Mouse (Mus musculus) hindbrain, embryonic 12.5 days (tissue): Measurements from ENCODE around the gene Tfdp2. TPM values are rescaled to one million over a fixed set of nuclear protein-coding genes. Genes with fewer than 3 reads are reported as not detected.

Experiments
- ATAC-seq: fragments of 200-750 bp; cut with Nextera tagmentation; 2 replicates; pipeline ENCODE4 v1.8.0; 2017; ENCODE audit warnings: moderate TSS enrichment; ENCODE audit not compliant: low FRiP score
- H3K27ac ChIP-seq: fragments of 300-500 bp; sonication (generic); 2 replicates; pipeline ENCODE4 v1.5.1; 2016; ENCODE audit warnings: mild to moderate bottlenecking
- H3K27me3 ChIP-seq: fragments of 300-500 bp; sonication (generic); 2 replicates; pipeline ENCODE4 v1.6.1; 2016; ENCODE audit warnings: mild to moderate bottlenecking
- H3K36me3 ChIP-seq: fragments of 300-500 bp; sonication (generic); 2 replicates; pipeline ENCODE4 v1.6.1; 2016; ENCODE audit warnings: mild to moderate bottlenecking
- H3K4me1 ChIP-seq: fragments of 300-500 bp; sonication (generic); 2 replicates; pipeline ENCODE4 v1.6.1; 2016
- H3K4me2 ChIP-seq: fragments of 300-500 bp; sonication (generic); replicated peaks from 2 replicates; pipeline ENCODE4 v1.6.1; 2016; ENCODE audit warnings: mild to moderate bottlenecking
- H3K4me3 ChIP-seq: fragments of 300-500 bp; sonication (generic); 2 replicates; pipeline ENCODE4 v1.5.1; 2016; ENCODE audit warnings: mild to moderate bottlenecking
- H3K9ac ChIP-seq: fragments of 300-500 bp; sonication (generic); 2 replicates; pipeline ENCODE4 v1.6.1; 2016; ENCODE audit warnings: mild to moderate bottlenecking, moderate library complexity
- H3K9me3 ChIP-seq: fragments of 300-500 bp; sonication (generic); replicated peaks from 2 replicates; pipeline ENCODE4 v1.6.1; 2016; ENCODE audit warnings: mild to moderate bottlenecking
- WGBS: fragments of 180-500 bp; shearing (Covaris S2); methylation state at CpG from one replicate; pipeline ENCODE4 v1.1.7; 2016; 5-methylcytosine and 5-hydroxymethylcytosine counted together
- polyA plus RNA-seq: library from polyadenylated mRNA; unstranded; fragments of >200 nt; fragmentation: Nextera tagmentation; extraction: Ambion mirVana; gene quantifications from 2 replicates; pipeline ENCODE4 v1.2.1, GENCODE M21; 2016

The Tfdp2 gene
- polyA plus RNA-seq, 1 experiment from 2014 or later, result 59.1 TPM

- no peak for ATAC-seq
- Histone ChIP-seq H3K9ac (no peak overlapping the region), H3K9me3 (no peaks in the 10 kb centered on the region), H3K27ac (no peak overlapping the region), H3K4me3 (no peak overlapping the region), H3K4me2 (peak overlapping the region; percentile 99; the same call in 1 of the 2 replicates), H3K27me3 (no peaks in the 10 kb centered on the region), H3K4me1 (peaks cover 19% of the 10 kb centered on the region), H3K36me3 (no peaks in the 10 kb centered on the region)
- WGBS, result 76% methylated on average over 9 of the region's 9 CpGs
Measured at GRCm38 (mm10) chr9:96197806-96198205, 1.7 kb downstream of the Tfdp2 start.

GRCm38 (mm10) chr9:96203663-96204062, 7.6 kb downstream of the Tfdp2 start:
- H3K9ac ChIP-seq, result no peak overlapping the region
- H3K4me3 ChIP-seq, result no peak overlapping the region
- no peaks in the 10 kb centered on the region for H3K9me3 ChIP-seq
- ATAC-seq, result no peak
- no peak overlapping the region for H3K4me2 ChIP-seq
- no peaks in the 10 kb centered on the region for H3K4me1 ChIP-seq
- H3K27ac ChIP-seq, result no peak overlapping the region
- 97% methylated on average over 3 of the region's 3 CpGs for WGBS
- H3K36me3 ChIP-seq, result 0 out of 2 replicates have a peak, but pooled peaks cover 6% of the 10 kb centered on the region
- H3K27me3 ChIP-seq, result no peaks in the 10 kb centered on the region

GRCm38 (mm10) chr9:96207428-96207827, 11.4 kb downstream of the Tfdp2 start:
- Histone ChIP-seq H3K36me3 (0 out of 2 replicates have a peak, but pooled peaks cover 6% of the 10 kb centered on the region), H3K9ac (no peak overlapping the region), H3K4me1 (no peaks in the 10 kb centered on the region), H3K9me3 (no peaks in the 10 kb centered on the region), H3K4me3 (no peak overlapping the region), H3K4me2 (no peak overlapping the region), H3K27ac (no peak overlapping the region), H3K27me3 (no peaks in the 10 kb centered on the region)
- no peak for ATAC-seq
- WGBS, result 87% methylated on average over 3 of the region's 3 CpGs

- Histone ChIP-seq H3K9ac (no peak overlapping the region), H3K4me3 (no peak overlapping the region)
- ATAC-seq, result no peak
Measured at GRCm38 (mm10) chr9:96213036-96213645, 17.1 kb downstream of the Tfdp2 start.

GRCm38 (mm10) chr9:96214171-96214570, 18.1 kb downstream of the Tfdp2 start:
- H3K27ac ChIP-seq, result no peak overlapping the region
- H3K9ac ChIP-seq, result no peak overlapping the region
- no peak overlapping the region for H3K4me3 ChIP-seq
- H3K36me3 ChIP-seq, result no peaks in the 10 kb centered on the region
- 94% methylated on average over 2 of the region's 2 CpGs for WGBS
- H3K4me1 ChIP-seq, result no peaks in the 10 kb centered on the region
- H3K4me2 ChIP-seq, result no peak overlapping the region
- H3K9me3 ChIP-seq, result no peaks in the 10 kb centered on the region
- no peak for ATAC-seq
- no peaks in the 10 kb centered on the region for H3K27me3 ChIP-seq

More at GRCm38 (mm10) chr9:96213036-96213645, 17.1 kb downstream of the Tfdp2 start:
- Histone ChIP-seq H3K36me3 (no peaks in the 10 kb centered on the region), H3K27me3 (no peaks in the 10 kb centered on the region), H3K4me1 (no peaks in the 10 kb centered on the region), H3K27ac (no peak overlapping the region), H3K4me2 (no peak overlapping the region), H3K9me3 (no peaks in the 10 kb centered on the region)
- WGBS, result 90% methylated on average over 3 of the region's 3 CpGs

GRCm38 (mm10) chr9:96217299-96217698, 21.2 kb downstream of the Tfdp2 start:
- Histone ChIP-seq H3K4me1 (no peaks in the 10 kb centered on the region), H3K4me3 (no peak overlapping the region), H3K27me3 (no peaks in the 10 kb centered on the region), H3K36me3 (no peaks in the 10 kb centered on the region), H3K9ac (no peak overlapping the region), H3K27ac (no peak overlapping the region), H3K9me3 (no peaks in the 10 kb centered on the region), H3K4me2 (no peak overlapping the region)
- no peak for ATAC-seq
- 91% methylated on average over 1 of the region's 1 CpGs for WGBS

- Histone ChIP-seq H3K36me3 (no peaks in the 10 kb centered on the region), H3K27ac (no peak overlapping the region), H3K4me1 (no peaks in the 10 kb centered on the region), H3K4me3 (no peak overlapping the region), H3K9me3 (no peaks in the 10 kb centered on the region), H3K27me3 (no peaks in the 10 kb centered on the region), H3K9ac (no peak overlapping the region), H3K4me2 (no peak overlapping the region)
- no peak for ATAC-seq
Measured at GRCm38 (mm10) chr9:96217799-96218198, 21.7 kb downstream of the Tfdp2 start.

- ATAC-seq, result 0 out of 2 replicates have a peak, but pooled peaks have one; percentile 40
- WGBS, result 45% methylated on average over 2 of the region's 2 CpGs
- Histone ChIP-seq H3K27me3 (no peaks in the 10 kb centered on the region), H3K9ac (no peak overlapping the region), H3K9me3 (no peaks in the 10 kb centered on the region), H3K36me3 (no peaks in the 10 kb centered on the region), H3K27ac (no peak overlapping the region), H3K4me2 (no peak overlapping the region), H3K4me1 (no peaks in the 10 kb centered on the region), H3K4me3 (no peak overlapping the region)
Measured at GRCm38 (mm10) chr9:96219114-96219669, 23.1 kb downstream of the Tfdp2 start.

GRCm38 (mm10) chr9:96220419-96220818, 24.3 kb downstream of the Tfdp2 start:
- ATAC-seq, result no peak

GRCm38 (mm10) chr9:96223302-96223701, 27.2 kb downstream of the Tfdp2 start:
- ATAC-seq, result no peak
- no peaks in the 10 kb centered on the region for H3K4me1 ChIP-seq
- H3K27ac ChIP-seq, result no peak overlapping the region
- no peak overlapping the region for H3K9ac ChIP-seq
- 86% methylated on average over 2 of the region's 2 CpGs for WGBS
- no peaks in the 10 kb centered on the region for H3K9me3 ChIP-seq
- H3K4me2 ChIP-seq, result no peak overlapping the region
- no peaks in the 10 kb centered on the region for H3K27me3 ChIP-seq
- no peaks in the 10 kb centered on the region for H3K36me3 ChIP-seq
- H3K4me3 ChIP-seq, result no peak overlapping the region

More at GRCm38 (mm10) chr9:96220419-96220818, 24.3 kb downstream of the Tfdp2 start:
- Histone ChIP-seq H3K27me3 (no peaks in the 10 kb centered on the region), H3K9me3 (no peaks in the 10 kb centered on the region), H3K27ac (no peak overlapping the region), H3K4me2 (no peak overlapping the region), H3K4me1 (no peaks in the 10 kb centered on the region), H3K9ac (no peak overlapping the region), H3K4me3 (no peak overlapping the region), H3K36me3 (no peaks in the 10 kb centered on the region)

- no peak overlapping the region for H3K27ac ChIP-seq
- H3K4me2 ChIP-seq, result no peak overlapping the region
- H3K4me3 ChIP-seq, result no peak overlapping the region
- H3K36me3 ChIP-seq, result no peaks in the 10 kb centered on the region
- no peak for ATAC-seq
- no peak overlapping the region for H3K9ac ChIP-seq
- no peaks in the 10 kb centered on the region for H3K27me3 ChIP-seq
- no peaks in the 10 kb centered on the region for H3K4me1 ChIP-seq
- H3K9me3 ChIP-seq, result no peaks in the 10 kb centered on the region
Measured at GRCm38 (mm10) chr9:96228285-96228684, 32.2 kb downstream of the Tfdp2 start.

GRCm38 (mm10) chr9:96230271-96230670, 34.2 kb downstream of the Tfdp2 start:
- H3K27ac ChIP-seq, result no peak overlapping the region
- no peak overlapping the region for H3K4me3 ChIP-seq
- no peaks in the 10 kb centered on the region for H3K36me3 ChIP-seq
- no peak overlapping the region for H3K9ac ChIP-seq
- no peak overlapping the region for H3K4me2 ChIP-seq
- H3K9me3 ChIP-seq, result no peaks in the 10 kb centered on the region
- 42% methylated on average over 2 of the region's 2 CpGs for WGBS
- no peak for ATAC-seq
- no peaks in the 10 kb centered on the region for H3K27me3 ChIP-seq
- H3K4me1 ChIP-seq, result no peaks in the 10 kb centered on the region

GRCm38 (mm10) chr9:96235477-96235876, 39.4 kb downstream of the Tfdp2 start:
- H3K36me3 ChIP-seq, result no peaks in the 10 kb centered on the region
- 59% methylated on average over 2 of the region's 2 CpGs for WGBS
- H3K4me3 ChIP-seq, result no peak overlapping the region
- no peaks in the 10 kb centered on the region for H3K27me3 ChIP-seq
- no peaks in the 10 kb centered on the region; the same call in 1 of the 2 replicates for H3K4me1 ChIP-seq
- no peak overlapping the region for H3K9ac ChIP-seq
- no peaks in the 10 kb centered on the region for H3K9me3 ChIP-seq
- no peak overlapping the region for H3K4me2 ChIP-seq
- no peak overlapping the region for H3K27ac ChIP-seq
- no peak for ATAC-seq
